Mouse (Mus musculus) testis, adult 2 months (tissue): Measurements from ENCODE around the gene Stk39.

Experiments
- CTCF ChIP-seq: fragments of 200-500 bp; IDR thresholded peaks from 2 replicates; pipeline ENCODE4 v1.5.1; 2012; ENCODE audit warnings: low read depth, mild to moderate bottlenecking, inconsistent platforms, low read length, moderate library complexity; ENCODE audit not compliant: control insufficient read depth, insufficient read depth, insufficient replicate concordance
- POLR2A ChIP-seq: fragments of 200-500 bp; IDR thresholded peaks from 2 replicates; pipeline ENCODE4 v1.6.1; 2012; ENCODE audit warnings: low read depth, mild to moderate bottlenecking, inconsistent platforms, low read length, moderate library complexity; ENCODE audit not compliant: control insufficient read depth

DNA sequence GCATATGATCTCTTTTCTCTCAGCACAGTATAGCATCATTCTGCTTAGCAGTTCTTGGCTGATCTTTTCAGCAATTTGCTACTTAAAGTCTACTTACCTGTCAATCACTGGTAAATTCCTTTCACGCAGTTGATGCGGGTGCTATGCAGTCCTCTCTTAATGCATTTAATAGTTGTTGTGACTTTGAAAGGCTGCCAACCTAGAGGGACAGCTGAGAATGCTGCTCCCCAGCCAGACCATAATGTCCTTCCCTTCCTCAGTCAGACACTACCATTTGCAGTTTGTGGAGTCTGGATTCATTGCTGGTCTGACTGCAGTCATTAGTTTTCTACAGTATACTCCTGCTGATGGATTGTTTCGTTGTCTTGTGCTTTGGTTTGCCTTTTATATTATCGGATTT is 277.6 kb downstream of the Stk39 start:
- no peak for TF ChIP-seq POLR2A
- no peak for TF ChIP-seq CTCF
